Mouse (Mus musculus) gastrocnemius, postnatal 14 days (tissue): ENCODE measurements around the gene Traf3. TPM values are rescaled to one million over a fixed set of nuclear protein-coding genes. Genes with fewer than 3 reads are reported as not detected.
A peak's percentile ranks its signal among the peaks of the same experiment; 100 is the strongest.

Experiments
- DNase-seq: peaks from one replicate; pipeline ENCODE4 v3.0.0; 2021; ENCODE audit warnings: mixed read lengths
- intact Hi-C: fragments of 180-260 bp; cut with DNase I; formaldehyde crosslinking; loops from one replicate; pipeline ENCODE4 v1.15.1; 2025; ENCODE audit warnings: low total_unique reads
- total RNA-seq, 2 experiments: library from RNA; stranded (reverse); gene quantifications; 2 replicates each; pipeline ENCODE4 v1.2.3; 2021

Traf3 gene
- total RNA-seq, 2 experiments from 2014 or later = 10.5 to 18.7 TPM

- intact Hi-C loops = no loop called here
- no peak for DNase-seq
These were observed 117.4 kb downstream of the Traf3 start for GRCm38 (mm10) chr12:111283573-111283972.

- intact Hi-C loops = no loop called here
- DNase-seq = no peak
These were observed 118.4 kb downstream of the Traf3 start for GRCm38 (mm10) chr12:111284532-111284931.

GRCm38 (mm10) chr12:111293025-111293424 is 126.9 kb downstream of the Traf3 start:
- intact Hi-C loops = no loop called here
- peak; percentile 80 for DNase-seq

GRCm38 (mm10) chr12:111301322-111302017 is 135.3 kb downstream of the Traf3 start:
- intact Hi-C loops = no loop called here
- DNase-seq = no peak

GRCm38 (mm10) chr12:111302018-111302345 is 135.8 kb downstream of the Traf3 start:
- DNase-seq = no peak
- intact Hi-C loops = no loop called here

- intact Hi-C loops = no loop called here
These were observed 137.7 kb downstream of the Traf3 start for GRCm38 (mm10) chr12:111303702-111304337.

GRCm38 (mm10) chr12:111306821-111307220 is 140.7 kb downstream of the Traf3 start:
- intact Hi-C loops = no loop called here
- DNase-seq = peak; percentile 63

More at GRCm38 (mm10) chr12:111303702-111304337, 137.7 kb downstream of the Traf3 start:
- DNase-seq = no peak

GRCm38 (mm10) chr12:111309256-111309655 is 143.1 kb downstream of the Traf3 start:
- intact Hi-C loops = no loop called here
- no peak for DNase-seq

GRCm38 (mm10) chr12:111309931-111310330 is 143.8 kb downstream of the Traf3 start:
- DNase-seq = no peak
- intact Hi-C loops = no loop called here

- DNase-seq = no peak
- intact Hi-C loops = no loop called here
These were observed 145.6 kb downstream of the Traf3 start for GRCm38 (mm10) chr12:111311775-111312174.

GRCm38 (mm10) chr12:111314273-111314672 is 148.1 kb downstream of the Traf3 start:
- no peak for DNase-seq
- intact Hi-C loops = no loop called here

Other genes starting within 250 kb of the Traf3 start
- 100 to 1,000 TPM in 1 of 2 experiments, 10 to 100 TPM in 1; 87.2 to 221 TPM for gene Ankrd9, start 187.3 kb upstream of the Traf3 start, total RNA-seq
- gene Rcor1, start 127.0 kb upstream of the Traf3 start, total RNA-seq = 10 to 100 TPM; 11.5 to 12.7 TPM
- gene 4930595D18Rik, start 18.1 kb downstream of the Traf3 start, total RNA-seq = not detected
- under 1 TPM in 1 of 2 experiments, not detected in 1; 0.25 TPM for gene Amn, start 104.7 kb downstream of the Traf3 start, total RNA-seq
- gene Cdc42bpb, start 211.3 kb downstream of the Traf3 start, total RNA-seq = 10 to 100 TPM; 32.2 to 34.1 TPM
- not detected for gene Lbhd2, start 240.4 kb downstream of the Traf3 start, total RNA-seq